In genomic region chr15:86038802-86039201, GRCm38 (mm10) we compare ENCODE assay signal across 8 mouse cellular contexts. TPM values are rescaled to one million over a fixed set of nuclear protein-coding genes. Genes with fewer than 3 reads are reported as not detected.
DNase-seq lines count a peak whose midpoint lies in the region; ATAC-seq lines count a peak whose summit lies in the region.

No protein-coding gene starts in this region.

- WGBS in liver, embryonic 11.5 days, result 0% methylated on average over 2 of the region's 2 CpGs

- peaks cover 46% of the 10 kb centered on the region for H3K27me3 ChIP-seq in liver, embryonic 11.5 days (replicated peaks; ENCODE audit: control insufficient read depth, insufficient read depth, low read length)

- no peaks in the 10 kb centered on the region for H3K9me3 ChIP-seq in liver, embryonic 11.5 days (ENCODE audit: control insufficient read depth, low read length)

- no peak overlapping the region for H3K4me3 ChIP-seq in liver, embryonic 11.5 days (ENCODE audit: low read depth, low read length)

- H3K4me1 ChIP-seq in liver, embryonic 11.5 days (replicated peaks; ENCODE audit: control insufficient read depth, insufficient read depth, low read length), result peaks cover 2% of the 10 kb centered on the region

- peak; percentile 56 for DNase-seq in right cerebral cortex, adult 18-20 months
- DNase-seq in right cerebral cortex, postnatal 36 days (ENCODE audit: low spot score in 2 of 2), result no peak
- DNase-seq in cerebellum, adult 9-11 months, result peak; percentile 62
- peak; percentile 84 for DNase-seq in forelimb bud, embryonic 11.5 days (ENCODE audit: low read depth, low spot score)
- peak; percentile 91 for DNase-seq in induced T-regulatory cell, adult 2 months (ENCODE audit: low read depth)
- peak; percentile 68 for DNase-seq in liver, embryonic 11.5 days (ENCODE audit: low spot score)
- DNase-seq in naive thymus-derived CD4-positive, alpha-beta T cell, adult 2 months (ENCODE audit: low read depth), result peak; percentile 92
- DNase-seq in testis, postnatal 10 days (ENCODE audit: low spot score), result peak; percentile 78

- no peak overlapping the region for H3K4me2 ChIP-seq in liver, embryonic 11.5 days

- ATAC-seq in liver, embryonic 11.5 days (replicated peaks; ENCODE audit: low FRiP score), result peak; percentile 74

- no peak overlapping the region for H3K9ac ChIP-seq in liver, embryonic 11.5 days (ENCODE audit: low read depth, low read length)

- H3K36me3 ChIP-seq in liver, embryonic 11.5 days (ENCODE audit: control insufficient read depth, insufficient read depth, low read length), result no peaks in the 10 kb centered on the region

- H3K27ac ChIP-seq in liver, embryonic 11.5 days (ENCODE audit: low read depth, low read length), result no peak overlapping the region

RNA-seq across cellular contexts. Expression of gene Celsr1, which starts 5.2 kb away (rescaled TPM):
- 0.53 and 1.4 TPM in 2 replicates for polyA plus RNA-seq in liver, embryonic 11.5 days (2014; fragmentation: Nextera tagmentation; extraction: Ambion mirVana)

RNA-seq across cellular contexts. Expression of gene Gramd4, which starts 18.7 kb away (rescaled TPM):
- 12.6 and 13.9 TPM in 2 replicates for polyA plus RNA-seq in liver, embryonic 11.5 days (2014; fragmentation: Nextera tagmentation; extraction: Ambion mirVana)

Comparison
In these comparisons a context has a peak if more than half of its experiments do, and no peak if none do; other contexts are left out.
1. DNase-seq: peak in right cerebral cortex, adult 18-20 months (single experiment), cerebellum, adult 9-11 months (single experiment), forelimb bud, embryonic 11.5 days (single experiment), induced T-regulatory cell, adult 2 months (single experiment), liver, embryonic 11.5 days (single experiment), naive thymus-derived CD4-positive, alpha-beta T cell, adult 2 months (single experiment) and testis, postnatal 10 days (single experiment); none in right cerebral cortex, postnatal 36 days (0 of 2).